Mouse (Mus musculus) layer of hippocampus, postnatal 14 days (tissue): ENCODE results near the gene Mre11a. TPM values are rescaled to one million over a fixed set of nuclear protein-coding genes. Genes with fewer than 3 reads are reported as not detected.

ENCODE experiments used
- DNase-seq, 2 experiments: peaks; one replicate each; pipeline ENCODE4 v3.0.0; 2021 to 2022; ENCODE audit warnings: low spot score in 2 of 2, mixed read lengths in 1 of 2
- total RNA-seq, 2 experiments: library from RNA; stranded (reverse); gene quantifications; 2 replicates each; pipeline ENCODE4 v1.2.3; 2021

Mre11a gene
- total RNA-seq, 2 experiments from 2014 or later: 8.8 to 13.4 TPM

DNA sequence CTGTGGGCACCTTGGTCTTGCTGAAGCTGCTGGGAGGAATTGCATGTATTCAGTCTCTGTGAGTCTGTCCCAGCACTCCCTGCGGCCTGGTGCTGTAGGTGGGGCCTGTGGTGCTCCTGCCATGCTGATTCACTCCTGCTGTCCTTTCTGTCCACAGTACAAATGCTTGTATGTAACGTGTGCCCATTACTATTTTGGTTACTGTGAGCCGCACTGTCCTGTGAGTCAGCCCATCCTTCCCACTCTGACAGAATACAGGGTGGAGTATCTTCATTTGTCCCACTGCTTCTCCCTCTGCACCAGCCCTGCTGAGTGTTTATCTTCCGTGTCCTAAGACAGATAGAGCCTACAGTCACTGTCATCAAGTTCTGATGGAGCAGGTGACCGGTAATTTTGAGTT is 25.7 kb downstream of the Mre11a start:
- peak in 1 of 2 experiments; percentile 4 for DNase-seq

DNA sequence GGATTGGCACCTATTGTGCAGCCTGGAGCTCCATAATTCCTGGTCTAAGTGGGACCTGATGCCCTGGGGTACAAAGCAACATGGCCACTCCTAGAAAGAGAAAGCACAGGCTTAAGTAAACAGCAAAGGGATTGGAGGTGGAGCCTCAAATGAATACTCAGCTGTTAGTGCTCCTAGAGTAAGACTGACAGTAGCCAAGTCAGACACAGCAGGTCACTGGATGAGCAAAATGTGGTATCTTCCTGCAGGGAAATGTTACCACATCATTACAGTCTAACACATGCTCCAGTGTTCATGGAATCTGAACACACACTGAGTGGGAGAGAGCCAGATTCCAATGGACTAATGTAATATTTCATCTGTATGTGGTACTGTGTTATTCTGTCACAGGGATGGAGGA is 36.9 kb downstream of the Mre11a start:
- no peak for DNase-seq

- no peak for DNase-seq
Measured at GRCm38 (mm10) chr9:14824840-14825239, 40.4 kb downstream of the Mre11a start.

GRCm38 (mm10) chr9:14827875-14828274 is 43.4 kb downstream of the Mre11a start:
- no peak for DNase-seq

GRCm38 (mm10) chr9:14832046-14832445 is 47.6 kb downstream of the Mre11a start:
- no peak for DNase-seq

GRCm38 (mm10) chr9:14835335-14836075 is 51.1 kb downstream of the Mre11a start:
- no peak for DNase-seq

GRCm38 (mm10) chr9:14839527-14839926 is 55.1 kb downstream of the Mre11a start:
- DNase-seq: no peak

GRCm38 (mm10) chr9:14839970-14840369 is 55.5 kb downstream of the Mre11a start:
- DNase-seq: no peak

GRCm38 (mm10) chr9:14841878-14842761 is 57.7 kb downstream of the Mre11a start:
- DNase-seq: no peak

DNA sequence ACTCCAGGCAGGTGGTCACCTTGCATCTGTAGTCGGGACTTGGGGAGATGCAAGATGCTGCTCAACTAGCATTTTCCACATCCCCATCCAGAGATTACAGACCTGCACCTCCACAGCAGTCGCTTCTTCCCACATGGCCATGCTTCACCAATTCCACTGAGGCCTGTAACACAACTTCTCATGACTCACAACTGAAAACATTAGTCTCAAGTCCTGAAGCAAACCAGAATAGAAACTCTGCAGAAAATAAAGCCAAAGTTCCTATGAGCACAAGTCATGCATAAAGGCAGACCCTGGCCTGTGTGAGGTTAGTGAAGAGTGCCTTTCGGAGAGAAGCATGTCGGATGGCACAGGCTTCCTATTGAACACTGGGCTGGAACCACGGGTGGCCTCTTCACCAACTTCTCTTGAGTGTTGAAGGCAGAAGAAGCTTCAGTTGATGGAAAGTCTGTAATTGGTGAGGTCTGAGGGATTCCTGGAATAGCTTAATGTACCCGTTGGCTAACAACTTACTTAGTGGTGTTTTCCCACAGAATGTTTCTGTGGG is 58.9 kb downstream of the Mre11a start:
- no peak for DNase-seq

- DNase-seq: no peak
Measured at GRCm38 (mm10) chr9:14843901-14844300, 59.4 kb downstream of the Mre11a start.

GRCm38 (mm10) chr9:14846428-14846827 is 62.0 kb downstream of the Mre11a start:
- no peak for DNase-seq

GRCm38 (mm10) chr9:14848267-14848935 is 63.9 kb downstream of the Mre11a start:
- DNase-seq: peak in 1 of 2 experiments; percentile 28

GRCm38 (mm10) chr9:14854585-14854984 is 70.1 kb downstream of the Mre11a start:
- DNase-seq: no peak

DNA sequence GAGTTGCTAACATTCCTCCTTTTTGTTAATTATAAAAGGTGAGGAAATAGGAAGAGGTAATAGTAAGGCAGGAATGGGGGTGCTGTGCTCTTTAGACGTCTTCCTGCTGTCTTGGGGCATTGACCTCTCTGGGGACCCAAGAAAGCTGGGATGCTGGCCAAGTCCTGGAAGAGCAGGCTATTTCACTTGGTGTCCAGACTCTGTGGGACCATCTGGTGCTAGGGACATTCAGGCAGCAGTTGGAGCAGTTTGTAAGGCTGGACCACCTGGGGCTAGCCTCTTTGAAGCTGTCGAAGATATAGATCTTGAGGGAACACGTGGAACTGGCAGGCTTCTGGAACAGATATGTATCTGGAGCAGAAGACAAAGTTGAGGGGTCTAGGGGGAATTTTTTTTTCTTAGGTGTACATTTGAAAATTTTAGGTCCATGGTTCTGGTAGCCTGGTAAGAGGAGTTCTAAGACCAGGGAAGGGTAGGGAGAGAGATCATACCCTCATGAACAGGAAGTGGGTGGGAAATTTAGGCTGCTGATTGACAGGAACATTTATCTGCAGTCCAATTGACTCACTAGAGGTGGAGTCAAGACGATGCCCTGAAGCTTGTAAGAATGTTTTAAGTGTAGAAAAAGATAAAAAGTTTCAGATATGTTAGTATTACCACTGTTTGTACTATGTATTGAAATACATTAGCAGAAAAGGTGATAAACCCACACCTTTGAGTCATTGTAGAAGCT is 72.6 kb downstream of the Mre11a start:
- DNase-seq: no peak

DNA sequence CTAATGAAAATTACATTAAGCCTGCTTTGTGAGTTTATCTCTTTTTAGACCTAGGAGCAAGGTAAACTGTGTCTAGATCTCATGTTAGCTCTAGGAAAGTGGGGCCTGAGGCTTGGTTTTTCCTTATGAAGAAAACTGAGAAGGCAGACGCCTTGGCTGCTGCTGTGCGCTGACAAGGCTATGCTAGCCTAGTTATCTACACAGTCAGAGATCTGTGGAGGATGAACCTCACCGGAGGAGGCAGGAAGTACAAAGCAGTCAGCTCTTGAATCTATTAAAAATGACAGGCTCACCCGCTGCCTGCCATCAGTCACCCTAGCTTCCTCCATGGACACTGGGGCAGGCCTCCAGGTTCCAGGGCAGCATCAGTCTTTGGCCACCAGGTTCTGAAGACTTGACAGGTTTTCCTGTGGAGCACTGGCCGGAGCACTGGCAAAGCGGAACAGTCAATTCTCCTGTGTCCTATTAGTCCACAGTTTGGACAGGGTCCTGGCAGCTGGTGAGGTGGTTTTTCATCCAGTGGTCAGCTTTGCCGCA is 73.8 kb downstream of the Mre11a start:
- DNase-seq: no peak

- no peak for DNase-seq
Measured at GRCm38 (mm10) chr9:14858782-14859181, 74.3 kb downstream of the Mre11a start.

DNA sequence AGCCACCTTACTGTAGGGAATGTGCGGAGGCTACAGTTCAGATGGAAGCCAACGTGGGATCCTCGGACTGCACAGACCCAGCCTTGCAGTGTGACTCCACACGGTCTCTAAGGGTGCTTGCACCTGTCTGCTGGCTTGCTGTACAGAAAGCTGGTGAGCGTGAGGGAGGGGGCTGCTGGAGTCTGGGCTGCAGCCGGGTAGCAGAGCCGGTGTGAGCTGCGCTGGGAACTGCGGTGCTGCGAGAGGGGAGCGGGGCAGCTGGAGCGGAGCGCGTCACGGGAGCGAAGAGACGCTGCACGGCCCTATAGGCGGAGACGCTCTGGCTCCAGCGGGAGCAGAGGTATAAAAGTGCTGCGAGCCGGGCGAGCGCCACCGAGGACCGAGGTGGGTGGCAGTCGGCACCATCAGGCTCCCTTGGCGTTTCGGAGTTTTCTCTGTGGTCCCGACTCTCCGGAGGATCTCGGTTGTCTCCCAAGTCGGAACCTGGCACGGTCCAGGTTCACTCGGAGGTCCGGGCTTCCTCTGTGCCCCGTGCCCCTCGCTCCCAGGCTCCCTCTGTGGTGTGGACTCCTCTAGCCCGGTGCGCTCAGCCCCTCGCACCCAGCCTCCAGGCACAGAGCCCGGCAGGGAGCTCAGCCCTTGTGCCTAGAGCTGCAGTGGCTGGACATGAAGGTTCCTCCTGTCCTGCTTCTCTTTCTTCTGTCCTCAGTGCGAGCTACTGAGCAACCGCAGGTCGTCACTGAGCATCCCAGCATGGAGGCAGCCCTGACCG is 75.6 kb downstream of the Mre11a start, which contains the start of gene Gpr83:
TSS of gene Gpr83 (plus strand) at position 343 of the 772 bp plus-strand sequence.
- no peak for DNase-seq

- no peak for DNase-seq
Measured at GRCm38 (mm10) chr9:14863126-14863525, 78.7 kb downstream of the Mre11a start.

- DNase-seq: no peak
Measured at GRCm38 (mm10) chr9:14864726-14865125, 80.3 kb downstream of the Mre11a start.
